Mouse (Mus musculus): Measurements from ENCODE around the gene Wfdc13.

DNA sequence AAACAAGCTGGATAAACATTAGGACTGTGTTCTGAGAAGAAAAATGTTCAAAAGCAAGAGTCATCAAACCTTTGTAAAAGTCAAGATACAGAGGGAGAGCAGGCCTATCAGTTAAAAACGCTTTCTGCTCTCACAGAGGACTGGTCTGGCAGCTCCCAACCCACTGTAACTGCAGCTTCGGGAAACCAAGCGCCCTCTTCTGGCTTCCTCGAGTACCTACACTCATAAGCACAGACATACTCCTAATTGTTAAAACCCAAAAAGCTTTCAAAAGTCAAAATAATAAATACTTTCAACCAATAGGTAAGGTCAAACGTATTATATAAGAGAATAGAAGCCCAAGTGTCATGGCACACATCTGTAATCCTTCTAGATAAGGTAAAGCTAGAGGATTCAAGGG is 19.3 kb downstream of the Wfdc13 start:
- TF ChIP-seq POLR2AphosphoS5 (IDR thresholded peaks at IDR 0.05; ENCODE audit: insufficient replicate concordance, low read depth, low read length) (no peak), CTCF (IDR thresholded peaks at IDR 0.05; ENCODE audit: low read depth, low read length) (no peak)

Data from G1E (cell line).